Mouse (Mus musculus) ES-E14 (cell line): ENCODE measurements around the gene Ahnak2.

ENCODE experiments used
- CHD2 ChIP-seq: IDR thresholded peaks from 2 replicates; pipeline ENCODE4 v1.6.1; 2014; ENCODE audit warnings: mild to moderate bottlenecking, low read depth, low read length, inconsistent platforms
- HCFC1 ChIP-seq: IDR thresholded peaks from 2 replicates; pipeline ENCODE4 v1.6.1; 2012; ENCODE audit warnings: low read length, inconsistent platforms, borderline replicate concordance; ENCODE audit not compliant: insufficient read depth
- MAFK ChIP-seq: IDR thresholded peaks from 2 replicates; pipeline ENCODE4 v1.6.1; 2014; ENCODE audit warnings: mild to moderate bottlenecking, low read depth, low read length, inconsistent platforms; ENCODE audit not compliant: insufficient read depth
- ZNF384 ChIP-seq: IDR thresholded peaks from 2 replicates; pipeline ENCODE4 v1.6.1; 2012; ENCODE audit warnings: low read depth, low read length, inconsistent platforms

DNA sequence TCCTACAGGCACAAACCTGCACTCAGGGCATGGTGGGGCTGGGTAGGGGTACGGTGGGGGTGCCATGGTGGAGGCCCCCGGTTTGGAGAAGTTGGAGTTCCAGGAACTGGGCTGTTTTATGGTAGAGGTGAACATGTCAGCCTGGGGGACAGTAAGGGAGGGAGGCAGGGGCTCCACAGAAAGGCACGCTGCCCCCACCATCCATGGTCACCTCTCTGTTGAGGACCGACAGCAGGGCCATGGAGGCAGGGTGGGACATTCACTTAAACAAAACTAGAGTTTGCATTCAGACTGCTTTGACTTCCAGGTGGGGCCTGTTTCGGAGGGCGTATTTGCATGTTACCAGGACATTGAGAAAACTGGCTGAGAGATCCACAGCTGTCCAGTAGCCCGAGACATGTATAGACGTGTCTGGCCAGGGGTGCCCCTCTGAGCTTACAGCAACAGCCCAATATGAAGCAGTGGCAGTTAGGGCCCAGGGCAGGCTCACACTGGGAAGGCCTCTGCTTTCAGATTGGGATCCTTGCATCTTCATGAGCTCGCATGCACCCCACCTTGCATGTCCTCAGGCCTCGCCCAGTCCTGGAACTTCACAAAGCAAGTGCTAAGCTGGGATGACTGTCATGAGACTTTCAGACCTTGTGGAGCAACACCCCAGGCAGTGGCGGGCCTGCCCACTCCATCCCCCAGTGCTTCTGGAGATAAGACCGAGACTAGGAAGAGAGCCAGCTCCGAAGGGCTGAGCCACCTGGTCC is 8.7 kb downstream of the Ahnak2 start:
- TF ChIP-seq ZNF384 = no peak
- TF ChIP-seq HCFC1 = no peak
- no peak for TF ChIP-seq MAFK
- no peak for TF ChIP-seq CHD2
